Mouse (Mus musculus): ENCODE measurements around the gene Tssc4.

The Tssc4 gene

GRCm38 (mm10) chr7:143109696-143110095, 40.6 kb downstream of the Tssc4 start:
- DNase-seq (ENCODE audit: low read depth), result no peak

- no peak for DNase-seq (ENCODE audit: low read depth)
Observed at GRCm38 (mm10) chr7:143110803-143111202, 41.8 kb downstream of the Tssc4 start.

- no peak for DNase-seq (ENCODE audit: low read depth)
Observed at GRCm38 (mm10) chr7:143111719-143112118, 42.7 kb downstream of the Tssc4 start.

GRCm38 (mm10) chr7:143112395-143112794, 43.3 kb downstream of the Tssc4 start:
- DNase-seq (ENCODE audit: low read depth), result no peak

- no peak for DNase-seq (ENCODE audit: low read depth)
Observed at GRCm38 (mm10) chr7:143114773-143115172, 45.7 kb downstream of the Tssc4 start.

GRCm38 (mm10) chr7:143116521-143116920, 47.5 kb downstream of the Tssc4 start:
- DNase-seq (ENCODE audit: low read depth), result no peak

- no peak for DNase-seq (ENCODE audit: low read depth)
Observed at GRCm38 (mm10) chr7:143119407-143119806, 50.4 kb downstream of the Tssc4 start.

GRCm38 (mm10) chr7:143119826-143120225, 50.8 kb downstream of the Tssc4 start:
- DNase-seq (ENCODE audit: low read depth), result no peak
